Mouse (Mus musculus) embryonic facial prominence, embryonic 15.5 days (tissue): ENCODE data around the gene Cers6. TPM values are rescaled to one million over a fixed set of nuclear protein-coding genes. Genes with fewer than 3 reads are reported as not detected.

ENCODE experiments used
- ATAC-seq: fragments of 200-750 bp; cut with Nextera tagmentation; 2 replicates; pipeline ENCODE4 v1.8.0; 2017; ENCODE audit warnings: low read depth, moderate TSS enrichment; ENCODE audit not compliant: insufficient number of reproducible peaks, low FRiP score, low TSS enrichment
- H3K27ac ChIP-seq: fragments of 300-500 bp; sonication (generic); replicated peaks from 2 replicates; pipeline ENCODE4 v1.5.1; 2015; ENCODE audit warnings: mild to moderate bottlenecking, inconsistent platforms
- H3K27me3 ChIP-seq: fragments of 300-500 bp; sonication (generic); 2 replicates; pipeline ENCODE4 v1.6.1; 2015; ENCODE audit warnings: inconsistent platforms
- H3K36me3 ChIP-seq: fragments of 300-500 bp; sonication (generic); 2 replicates; pipeline ENCODE4 v1.6.1; 2015; ENCODE audit warnings: mild to moderate bottlenecking, inconsistent platforms
- H3K4me1 ChIP-seq: fragments of 300-500 bp; sonication (generic); 2 replicates; pipeline ENCODE4 v1.6.1; 2015; ENCODE audit warnings: inconsistent platforms
- H3K4me2 ChIP-seq: fragments of 300-500 bp; sonication (generic); replicated peaks from 2 replicates; pipeline ENCODE4 v1.6.1; 2015; ENCODE audit warnings: mild to moderate bottlenecking, inconsistent platforms
- H3K4me3 ChIP-seq: fragments of 300-500 bp; sonication (generic); replicated peaks from 2 replicates; pipeline ENCODE4 v1.5.1; 2015; ENCODE audit warnings: mild to moderate bottlenecking, inconsistent platforms
- H3K9ac ChIP-seq: fragments of 300-500 bp; sonication (generic); 2 replicates; pipeline ENCODE4 v1.6.1; 2015; ENCODE audit warnings: inconsistent platforms
- H3K9me3 ChIP-seq: fragments of 300-500 bp; sonication (generic); replicated peaks from 2 replicates; pipeline ENCODE4 v1.6.1; 2016; ENCODE audit warnings: inconsistent platforms
- WGBS: fragments of 180-500 bp; shearing (Covaris S2); methylation state at CpG from one replicate; pipeline ENCODE4 v1.1.7; 2015; 5-methylcytosine and 5-hydroxymethylcytosine counted together
- polyA plus RNA-seq: library from polyadenylated mRNA; unstranded; fragments of >200 nt; fragmentation: Nextera tagmentation; extraction: Ambion mirVana; gene quantifications from 2 replicates; pipeline ENCODE4 v1.2.1, GENCODE M21; 2015

Gene Cers6
- polyA plus RNA-seq, 1 experiment from 2014 or later: 34.3 TPM

- no peak overlapping the region for H3K9ac ChIP-seq
- 49% methylated on average over 3 of the region's 3 CpGs for WGBS
- H3K27me3 ChIP-seq: no peaks in the 10 kb centered on the region
- H3K4me2 ChIP-seq: no peak overlapping the region
- no peaks in the 10 kb centered on the region for H3K9me3 ChIP-seq
- 0 out of 2 replicates have a peak, but pooled peaks cover 6% of the 10 kb centered on the region for H3K4me1 ChIP-seq
- ATAC-seq: no peak
- H3K4me3 ChIP-seq: no peak overlapping the region
- no peaks in the 10 kb centered on the region for H3K36me3 ChIP-seq
- no peak overlapping the region for H3K27ac ChIP-seq
These were observed 264.2 kb downstream of the Cers6 start for GRCm38 (mm10) chr2:69125425-69125824.

GRCm38 (mm10) chr2:69128321-69128720, 267.1 kb downstream of the Cers6 start:
- Histone ChIP-seq H3K4me1 (0 out of 2 replicates have a peak, but pooled peaks cover 6% of the 10 kb centered on the region), H3K4me3 (no peak overlapping the region), H3K27ac (no peak overlapping the region), H3K36me3 (no peaks in the 10 kb centered on the region), H3K9me3 (no peaks in the 10 kb centered on the region), H3K4me2 (no peak overlapping the region), H3K27me3 (no peaks in the 10 kb centered on the region), H3K9ac (no peak overlapping the region)
- ATAC-seq: no peak; the same call in 1 of the 2 replicates
- 76% methylated on average over 7 of the region's 7 CpGs for WGBS

DNA sequence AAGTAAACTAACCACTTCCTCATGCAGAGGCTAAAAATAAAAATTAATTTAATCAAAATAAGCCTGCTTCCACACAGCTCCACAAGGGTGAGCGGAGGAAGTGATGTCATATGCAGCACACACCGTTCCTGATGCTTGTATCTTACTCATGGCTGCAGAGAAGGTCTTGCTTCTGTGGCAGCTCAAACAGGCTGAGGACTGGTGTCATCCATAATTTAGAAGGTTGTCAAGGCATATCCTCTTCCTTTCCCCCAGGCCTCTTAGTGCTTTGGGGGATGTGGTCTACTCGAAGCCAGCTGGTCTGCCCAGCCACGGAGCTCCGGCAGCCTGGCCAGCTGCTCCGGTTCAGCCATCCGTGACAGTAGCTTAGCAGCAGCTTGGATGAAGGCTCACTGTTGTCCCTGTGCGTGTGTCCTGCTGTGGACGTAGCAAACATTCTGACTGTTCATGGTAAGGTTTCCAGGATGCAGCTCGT, 267.7 kb downstream of the Cers6 start:
- WGBS: 26% methylated on average over 10 of the region's 10 CpGs
- H3K4me1 ChIP-seq: 0 out of 2 replicates have a peak, but pooled peaks cover 6% of the 10 kb centered on the region
- no peaks in the 10 kb centered on the region for H3K36me3 ChIP-seq
- peak; percentile 73 for ATAC-seq
- no peak overlapping the region for H3K4me3 ChIP-seq
- H3K27ac ChIP-seq: peak overlapping the region; percentile 30; the same call in 1 of the 2 replicates
- H3K9ac ChIP-seq: no peak overlapping the region
- no peaks in the 10 kb centered on the region for H3K27me3 ChIP-seq
- H3K9me3 ChIP-seq: no peaks in the 10 kb centered on the region
- 0 out of 2 replicates have a peak overlapping the region, but pooled peaks have one; percentile 6 for H3K4me2 ChIP-seq

- Histone ChIP-seq H3K4me3 (no peak overlapping the region), H3K27me3 (no peaks in the 10 kb centered on the region), H3K36me3 (no peaks in the 10 kb centered on the region), H3K9ac (no peak overlapping the region), H3K4me2 (no peak overlapping the region), H3K4me1 (0 out of 2 replicates have a peak, but pooled peaks cover 6% of the 10 kb centered on the region), H3K27ac (peak overlapping the region; percentile 30; the same call in 1 of the 2 replicates), H3K9me3 (no peaks in the 10 kb centered on the region)
- 64% methylated on average over 7 of the region's 7 CpGs for WGBS
- ATAC-seq: no peak
These were observed 268.4 kb downstream of the Cers6 start for GRCm38 (mm10) chr2:69129425-69130210.

- WGBS: 75% methylated on average over 3 of the region's 3 CpGs
- Histone ChIP-seq H3K4me1 (peaks cover 13% of the 10 kb centered on the region; the same call in 1 of the 2 replicates), H3K27me3 (no peaks in the 10 kb centered on the region), H3K9ac (no peak overlapping the region), H3K36me3 (no peaks in the 10 kb centered on the region), H3K9me3 (no peaks in the 10 kb centered on the region), H3K4me2 (no peak overlapping the region), H3K27ac (no peak overlapping the region), H3K4me3 (no peak overlapping the region)
- no peak for ATAC-seq
These were observed 270.8 kb downstream of the Cers6 start for GRCm38 (mm10) chr2:69132046-69132445.

- no peak overlapping the region for H3K4me3 ChIP-seq
- 57% methylated on average over 5 of the region's 5 CpGs for WGBS
- H3K9me3 ChIP-seq: no peaks in the 10 kb centered on the region
- no peak overlapping the region for H3K27ac ChIP-seq
- no peaks in the 10 kb centered on the region for H3K36me3 ChIP-seq
- no peak overlapping the region for H3K4me2 ChIP-seq
- H3K27me3 ChIP-seq: no peaks in the 10 kb centered on the region
- H3K9ac ChIP-seq: no peak overlapping the region
- H3K4me1 ChIP-seq: peaks cover 13% of the 10 kb centered on the region; the same call in 1 of the 2 replicates
- no peak for ATAC-seq
These were observed 271.3 kb downstream of the Cers6 start for GRCm38 (mm10) chr2:69132488-69133040.

- no peak overlapping the region for H3K9ac ChIP-seq
These were observed 272.9 kb downstream of the Cers6 start for GRCm38 (mm10) chr2:69134186-69134585.

GRCm38 (mm10) chr2:69134937-69135336, 273.7 kb downstream of the Cers6 start:
- no peak for ATAC-seq
- no peak overlapping the region for H3K27ac ChIP-seq

More at GRCm38 (mm10) chr2:69134186-69134585, 272.9 kb downstream of the Cers6 start:
- Histone ChIP-seq H3K27me3 (no peaks in the 10 kb centered on the region), H3K4me2 (no peak overlapping the region), H3K9me3 (no peaks in the 10 kb centered on the region), H3K4me3 (no peak overlapping the region), H3K4me1 (peaks cover 9% of the 10 kb centered on the region; the same call in 1 of the 2 replicates), H3K36me3 (no peaks in the 10 kb centered on the region), H3K27ac (no peak overlapping the region)
- ATAC-seq: no peak
- 70% methylated on average over 1 of the region's 1 CpGs for WGBS

GRCm38 (mm10) chr2:69135661-69136576, 274.7 kb downstream of the Cers6 start, which contains the start of gene Nostrin:
TSS of gene Nostrin (plus strand) at chr2:69135800.
- no peak within 1 kb of the TSS for H3K9ac ChIP-seq
- WGBS: 37% methylated on average over 15 of the region's 15 CpGs
- ATAC-seq: peak; percentile 60; the same call in 1 of the 2 replicates
- peak within 1 kb of the TSS; percentile 1; the same call in 1 of the 2 replicates for H3K4me2 ChIP-seq
- no peaks in the 10 kb centered on the region for H3K27me3 ChIP-seq
- no peaks in the 10 kb centered on the region for H3K9me3 ChIP-seq
- H3K4me3 ChIP-seq: no peak within 1 kb of the TSS
- no peaks in the 10 kb centered on the region for H3K36me3 ChIP-seq
- H3K4me1 ChIP-seq: peaks cover 7% of the 10 kb centered on the region; the same call in 1 of the 2 replicates
- no peak within 1 kb of the TSS for H3K27ac ChIP-seq

More at GRCm38 (mm10) chr2:69134937-69135336, 273.7 kb downstream of the Cers6 start:
- H3K9ac ChIP-seq: no peak overlapping the region
- H3K9me3 ChIP-seq: no peaks in the 10 kb centered on the region
- 79% methylated on average over 9 of the region's 9 CpGs for WGBS
- no peak overlapping the region for H3K4me3 ChIP-seq
- H3K27me3 ChIP-seq: no peaks in the 10 kb centered on the region
- H3K4me1 ChIP-seq: peaks cover 7% of the 10 kb centered on the region; the same call in 1 of the 2 replicates
- no peaks in the 10 kb centered on the region for H3K36me3 ChIP-seq
- no peak overlapping the region for H3K4me2 ChIP-seq

GRCm38 (mm10) chr2:69137406-69138084, 276.3 kb downstream of the Cers6 start:
- Histone ChIP-seq H3K4me2 (no peak overlapping the region), H3K9ac (no peak overlapping the region), H3K27ac (no peak overlapping the region), H3K27me3 (no peaks in the 10 kb centered on the region), H3K4me3 (no peak overlapping the region), H3K9me3 (no peaks in the 10 kb centered on the region), H3K36me3 (no peaks in the 10 kb centered on the region), H3K4me1 (peaks cover 7% of the 10 kb centered on the region; the same call in 1 of the 2 replicates)
- no peak for ATAC-seq
- WGBS: 89% methylated on average over 10 of the region's 10 CpGs
